Mouse (Mus musculus) testis, postnatal 10 days (tissue): ENCODE results near the gene Elf1.
"Not testable (repeated sequence)": the region's sequence is repeated elsewhere in the genome, so short reads cannot be mapped to it uniquely, and the experiment has no call there.

Source experiments
- DNase-seq: peaks from one replicate; pipeline ENCODE4 v3.0.0; 2021; ENCODE audit warnings: low spot score

The Elf1 gene

GRCm38 (mm10) chr14:79480624-79481338 is at the start of gene Elf1:
TSS of gene Elf1 (plus strand) at chr14:79481194.
- DNase-seq = peak; percentile 98

DNA sequence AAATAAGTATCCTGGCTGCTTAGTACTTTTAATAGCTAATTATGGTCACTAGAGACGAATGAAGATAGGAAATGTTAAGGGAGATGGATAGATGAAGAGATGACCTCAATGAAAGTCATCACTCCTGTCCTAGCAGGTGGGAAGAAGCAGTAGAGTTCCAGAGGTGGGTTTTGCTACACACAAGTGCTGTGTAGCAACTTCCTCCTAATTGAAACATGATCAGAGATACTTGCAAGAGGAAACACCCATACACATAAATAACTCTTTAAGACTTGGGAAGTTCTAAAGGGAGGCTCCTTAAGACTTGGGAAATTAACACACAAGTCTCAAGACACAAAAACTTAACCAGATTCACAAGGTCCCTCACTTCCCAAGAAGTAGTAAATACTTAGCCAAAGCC is 46.9 kb upstream of the Elf1 start:
- DNase-seq = no peak

GRCm38 (mm10) chr14:79440655-79441054 is 40.3 kb upstream of the Elf1 start:
- DNase-seq = no peak

GRCm38 (mm10) chr14:79441441-79441840 is 39.6 kb upstream of the Elf1 start:
- DNase-seq = no peak

- no peak for DNase-seq
These were observed 36.4 kb upstream of the Elf1 start for GRCm38 (mm10) chr14:79444601-79445000.

DNA sequence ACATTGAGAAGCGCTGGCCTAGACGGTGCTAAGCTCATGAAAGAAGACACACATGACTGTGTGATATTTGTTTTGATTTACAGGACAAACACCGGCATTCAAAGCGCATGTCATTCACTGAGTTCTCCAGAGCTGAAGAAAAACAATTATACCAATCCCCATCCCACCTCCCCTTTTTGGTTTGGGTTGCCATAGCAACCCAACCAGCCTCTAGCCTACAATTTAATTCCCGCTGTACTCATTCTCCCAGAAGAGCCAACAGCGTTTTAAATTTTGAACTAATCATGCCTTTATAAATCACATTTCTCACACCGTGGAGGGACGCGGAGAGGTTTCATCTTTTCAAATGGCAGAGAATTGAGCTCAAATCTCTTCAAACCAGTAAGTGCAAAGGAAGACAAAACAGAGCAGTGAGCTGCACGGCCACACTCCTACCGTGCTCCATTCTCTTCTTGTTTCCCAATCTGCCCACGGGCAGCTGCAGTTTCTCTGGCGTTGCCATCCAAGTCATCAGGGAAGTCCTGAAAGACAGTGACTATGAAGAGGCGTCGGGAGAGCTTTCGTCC is 35.9 kb upstream of the Elf1 start:
- DNase-seq = no peak

DNA sequence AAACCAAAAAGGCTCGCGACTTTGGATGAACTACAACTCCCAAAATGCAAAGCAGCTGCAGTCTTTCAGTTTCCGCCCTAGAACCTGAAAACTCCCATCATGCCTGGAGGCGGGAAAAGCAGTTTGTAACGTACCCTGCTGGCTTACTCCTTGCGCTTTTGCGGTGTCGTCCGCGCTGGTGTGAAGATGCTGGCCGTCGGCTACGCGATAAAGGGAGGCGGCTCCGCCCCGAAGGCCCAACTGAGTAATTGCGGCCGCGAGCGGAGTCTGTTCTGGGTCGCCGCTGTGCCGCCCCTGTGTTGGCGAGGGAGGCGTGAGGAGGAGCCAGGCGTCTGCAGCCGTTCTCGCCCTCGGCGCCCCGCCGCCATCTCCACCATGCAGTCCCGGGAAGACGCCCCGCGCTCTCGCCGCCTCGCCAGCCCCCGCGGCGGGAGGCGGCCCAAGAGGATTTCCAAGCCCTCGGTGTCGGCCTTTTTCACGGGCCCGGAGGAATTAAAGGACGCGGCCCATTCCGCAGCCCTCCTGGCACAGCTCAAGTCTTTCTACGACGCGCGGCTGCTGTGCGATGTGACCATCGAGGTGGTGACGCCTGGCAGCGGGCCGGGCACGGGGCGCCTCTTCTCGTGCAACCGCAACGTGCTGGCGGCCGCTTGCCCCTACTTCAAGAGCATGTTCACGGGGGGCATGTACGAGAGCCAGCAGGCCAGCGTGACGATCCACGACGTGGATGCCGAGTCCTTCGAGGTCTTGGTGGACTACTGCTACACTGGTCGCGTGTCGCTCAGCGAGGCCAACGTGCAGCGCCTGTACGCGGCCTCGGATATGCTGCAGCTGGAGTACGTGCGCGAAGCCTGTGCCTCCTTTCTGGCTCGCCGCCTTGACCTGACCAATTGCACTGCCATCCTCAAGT is 29.1 kb upstream of the Elf1 start, which contains the start of gene Kbtbd6:
Gene Kbtbd6 (plus strand): TSS at position 155 of the 910 bp plus-strand sequence.
- peak; percentile 79 for DNase-seq

GRCm38 (mm10) chr14:79452591-79452934 is 28.4 kb upstream of the Elf1 start:
- DNase-seq = not testable (repeated sequence)

DNA sequence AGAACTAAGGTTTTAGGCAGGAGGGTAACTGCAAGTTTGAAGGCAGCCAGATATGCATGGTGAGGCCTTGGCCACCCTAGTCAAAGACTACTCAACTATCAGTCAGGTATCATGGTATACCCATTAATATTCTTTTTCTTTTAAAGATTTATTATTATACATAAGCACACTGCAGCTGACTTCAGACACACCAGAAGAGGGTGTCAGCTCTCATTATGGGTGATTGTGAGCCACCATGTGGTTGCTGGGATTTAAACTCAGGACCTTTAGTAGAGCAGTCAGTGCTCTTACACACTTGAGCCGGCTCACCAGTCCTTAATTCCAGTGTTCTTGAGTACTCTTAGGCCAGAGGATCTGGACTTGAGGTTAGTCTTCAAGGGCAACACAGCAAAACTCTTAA is 20.6 kb upstream of the Elf1 start:
- no peak for DNase-seq

- no peak for DNase-seq
These were observed 20.0 kb upstream of the Elf1 start for GRCm38 (mm10) chr14:79460988-79461387.

- DNase-seq = no peak
These were observed 15.4 kb upstream of the Elf1 start for GRCm38 (mm10) chr14:79465623-79466022.

DNA sequence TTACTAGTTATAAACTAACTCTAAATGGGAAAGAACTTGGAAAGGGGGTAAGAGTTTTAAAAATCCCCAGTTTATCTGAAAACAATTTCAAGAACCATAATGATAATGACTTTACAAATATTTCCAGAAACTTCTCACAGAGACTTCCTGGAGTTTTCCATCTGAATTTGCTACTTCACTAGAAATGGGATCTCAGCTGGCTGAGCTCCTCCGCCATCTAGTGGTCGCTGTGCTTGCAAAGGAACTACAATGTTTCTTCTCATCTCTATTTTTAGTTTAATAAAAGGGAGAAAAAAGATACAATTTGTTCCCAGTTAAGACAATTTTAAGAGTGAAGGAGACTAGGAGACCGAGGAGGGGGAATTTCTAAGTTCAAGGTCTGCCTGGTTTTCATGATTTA is 13.4 kb upstream of the Elf1 start:
- peak; percentile 89 for DNase-seq

DNA sequence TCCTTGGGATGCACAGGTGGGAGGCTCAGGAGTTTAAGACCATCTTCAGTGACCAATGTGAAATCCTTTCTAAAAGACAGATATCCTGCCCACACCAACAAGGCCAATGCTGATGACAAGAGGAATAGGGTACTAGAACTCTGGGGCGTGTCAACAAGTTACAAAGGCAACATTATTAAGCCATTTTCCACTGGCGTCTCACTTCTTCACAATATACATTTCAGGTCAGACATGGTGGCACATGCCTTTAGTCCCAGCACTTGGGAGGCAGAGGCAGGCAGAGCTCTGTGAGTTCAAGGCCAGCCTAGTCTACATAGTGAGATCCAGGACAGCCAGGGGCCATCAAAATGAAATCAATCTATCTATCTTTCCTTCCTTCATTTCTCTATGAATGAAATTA is 7.6 kb upstream of the Elf1 start:
- DNase-seq = no peak

GRCm38 (mm10) chr14:79481339-79482151 is 551 bp downstream of the Elf1 start, which contains the start of gene Wbp4:
TSS of gene Wbp4 (minus strand) at chr14:79481520.
- DNase-seq = peak; percentile 94

GRCm38 (mm10) chr14:79482251-79482661 is 1.3 kb downstream of the Elf1 start:
- DNase-seq = no peak

DNA sequence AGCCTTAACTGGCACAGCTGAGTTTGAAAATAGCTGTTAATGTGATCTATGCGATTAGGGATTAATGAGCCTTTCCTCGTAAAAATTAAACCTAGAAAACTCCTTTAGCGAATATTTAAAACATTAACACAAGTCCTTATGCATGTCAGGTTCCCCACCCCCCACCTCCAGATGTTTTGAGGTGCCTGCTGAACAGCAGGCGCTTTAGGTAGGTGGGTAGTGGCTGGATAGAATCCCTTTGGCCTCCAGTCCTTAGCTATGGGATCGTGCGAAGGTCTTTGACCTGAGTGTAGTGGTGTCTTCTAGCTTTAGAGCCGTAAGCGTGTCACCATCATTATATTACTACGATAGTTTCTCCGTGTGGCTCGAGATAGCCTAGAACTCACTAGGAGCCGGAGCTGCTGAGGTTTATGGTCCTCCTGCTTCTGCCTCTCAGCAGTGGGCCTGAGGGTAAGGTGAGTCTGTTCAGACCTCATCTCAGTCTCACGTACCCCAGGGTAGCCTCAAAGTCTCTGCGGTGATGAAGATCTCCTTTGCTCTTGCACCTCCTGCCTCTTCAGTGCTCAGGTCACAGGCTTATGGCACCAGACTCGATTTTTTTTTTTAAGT is 1.9 kb downstream of the Elf1 start:
- DNase-seq = no peak

- no peak for DNase-seq
These were observed 2.7 kb downstream of the Elf1 start for GRCm38 (mm10) chr14:79483611-79484120.

DNA sequence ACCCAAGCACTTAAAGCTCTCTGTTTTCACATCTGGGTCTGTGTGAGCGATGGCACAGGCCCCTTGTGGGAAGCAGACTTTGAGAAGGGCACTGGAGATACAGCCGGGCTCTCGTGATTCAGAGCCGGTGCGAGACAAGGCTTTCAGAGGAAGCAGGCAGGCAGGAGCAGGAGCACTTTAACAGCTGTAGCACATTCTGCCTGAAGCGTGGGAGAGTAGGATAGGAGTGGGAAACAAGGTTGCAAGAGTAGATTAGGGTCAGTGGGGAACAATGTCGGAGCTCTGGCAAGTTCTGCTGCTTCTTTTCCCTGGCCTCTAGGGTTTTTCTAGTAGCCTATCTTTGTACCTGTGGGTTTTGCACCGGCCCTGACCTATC is 5.6 kb downstream of the Elf1 start:
- DNase-seq = no peak

DNA sequence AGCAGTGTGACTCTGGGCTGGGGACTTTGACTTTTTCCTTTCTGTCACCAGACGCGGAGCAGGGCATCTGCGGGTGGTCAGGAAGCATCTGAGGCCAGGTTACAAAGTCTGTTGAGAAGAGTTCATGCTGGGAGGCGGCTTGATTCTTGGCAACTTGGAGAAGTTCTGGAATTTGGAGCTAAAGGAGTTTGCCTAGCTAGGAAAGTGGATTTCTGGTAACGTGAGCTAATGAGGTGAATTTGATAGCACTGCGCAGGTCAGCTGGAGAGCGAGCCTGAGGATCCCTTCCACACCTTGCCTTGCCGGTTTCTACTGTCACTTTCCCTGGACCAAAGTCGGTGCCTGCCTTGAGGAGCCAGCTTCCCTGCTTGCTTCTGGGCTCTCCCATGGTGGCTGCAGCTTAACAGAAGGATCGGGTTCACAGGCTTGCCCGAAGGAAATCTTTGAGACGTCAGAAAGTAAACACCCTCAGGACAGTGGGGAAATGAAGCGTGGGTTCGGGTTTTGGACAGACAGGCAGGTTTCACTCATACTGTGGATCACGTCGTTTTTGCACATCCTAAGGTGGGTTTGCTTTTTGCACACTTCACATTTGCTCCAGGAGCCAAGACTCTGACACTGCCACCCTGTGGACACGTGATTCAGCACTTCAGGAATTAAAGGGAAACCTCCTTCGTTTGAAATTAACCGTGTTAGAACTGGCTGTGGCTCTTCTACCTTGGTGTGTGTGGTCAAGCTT is 6.2 kb downstream of the Elf1 start:
- DNase-seq = no peak

DNA sequence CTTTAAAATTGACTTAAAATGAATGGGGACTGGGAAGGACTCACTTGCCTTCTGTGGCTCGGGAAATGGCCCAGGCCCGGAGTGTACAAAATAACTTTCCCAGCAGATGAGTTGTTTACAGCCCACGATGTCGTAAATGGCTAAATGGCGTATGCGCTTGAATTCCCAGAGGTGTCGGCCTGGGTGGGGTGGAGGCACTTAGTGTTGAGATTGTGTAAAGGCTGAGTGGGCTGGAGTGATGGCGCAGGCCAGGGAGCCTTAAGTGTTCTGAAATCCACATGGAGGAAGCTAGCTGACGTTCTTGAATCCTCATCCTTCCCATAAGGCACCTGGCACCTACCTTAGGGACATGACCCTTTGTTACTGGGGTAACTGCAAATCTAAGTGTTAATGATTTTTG is 7.5 kb downstream of the Elf1 start:
- DNase-seq = no peak

DNA sequence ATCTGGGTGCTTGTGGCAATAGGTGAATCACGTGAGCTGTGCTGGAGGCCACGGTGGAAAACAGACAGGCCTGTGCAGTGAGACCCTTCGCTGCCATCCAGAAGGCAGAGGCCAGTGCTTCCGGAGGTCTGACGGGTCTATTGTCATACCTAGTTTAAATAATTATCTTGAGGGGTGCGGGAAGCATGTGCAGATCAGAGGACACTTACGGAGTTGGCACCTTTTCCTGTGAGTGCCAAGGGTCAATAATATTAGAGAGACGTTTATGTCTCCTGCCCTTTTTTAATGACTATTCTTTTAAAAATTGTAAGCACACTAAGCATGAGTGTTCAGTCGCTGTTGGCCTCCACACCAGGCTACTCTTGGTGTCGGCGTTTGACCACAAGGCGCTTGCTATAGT is 8.2 kb downstream of the Elf1 start:
- DNase-seq = no peak
